Mouse (Mus musculus): ENCODE measurements around the gene Olfr697. TPM values are rescaled to one million over a fixed set of nuclear protein-coding genes. Genes with fewer than 3 reads are reported as not detected.

Olfr697 gene
- polyA plus RNA-seq (2021; fragmentation: Nextera tagmentation) = not detected in 2 replicates
- long read RNA-seq, experiment 1 = 0 reads
- long read RNA-seq, experiment 2 = 0 reads

GRCm38 (mm10) chr7:106742343-106742742, at the start of gene Olfr697:
Gene Olfr697 (minus strand): TSS chr7:106742443.

GRCm38 (mm10) chr7:106755297-106755696, 13.1 kb upstream of the Olfr697 start, which contains the start of gene Olfr698:
Gene Olfr698 (minus strand): TSS chr7:106755397.

GRCm38 (mm10) chr7:106716296-106716695, 25.9 kb downstream of the Olfr697 start, which contains the start of gene Olfr695:
Gene Olfr695 (minus strand): TSS chr7:106716396.

GRCm38 (mm10) chr7:106691714-106692113, 50.5 kb downstream of the Olfr697 start, which contains the start of gene Olfr694:
Gene Olfr694 (minus strand): TSS chr7:106691814.

Other genes starting within 250 kb of the Olfr697 start
- not detected in 2 replicates for gene Olfr693, start 61.9 kb downstream of the Olfr697 start, polyA plus RNA-seq (2021; fragmentation: Nextera tagmentation)
- not detected in 2 replicates for gene Olfr694, start 50.6 kb downstream of the Olfr697 start, polyA plus RNA-seq (2021; fragmentation: Nextera tagmentation)
- not detected in 2 replicates for gene Olfr695, start 26.0 kb downstream of the Olfr697 start, polyA plus RNA-seq (2021; fragmentation: Nextera tagmentation)
- not detected in 2 replicates for gene Olfr698, start 13.0 kb upstream of the Olfr697 start, polyA plus RNA-seq (2021; fragmentation: Nextera tagmentation)
- not detected in 2 replicates for gene Olfr699, start 50.8 kb upstream of the Olfr697 start, polyA plus RNA-seq (2021; fragmentation: Nextera tagmentation)
- gene Olfr700, start 66.4 kb upstream of the Olfr697 start, polyA plus RNA-seq (2021; fragmentation: Nextera tagmentation) = not detected in 2 replicates
- not detected in 2 replicates for gene Olfr701, start 71.7 kb upstream of the Olfr697 start, polyA plus RNA-seq (2021; fragmentation: Nextera tagmentation)
- gene Olfr702, start 91.5 kb upstream of the Olfr697 start, polyA plus RNA-seq (2021; fragmentation: Nextera tagmentation) = not detected in 2 replicates
- not detected in 2 replicates for gene Olfr703, start 100.9 kb upstream of the Olfr697 start, polyA plus RNA-seq (2021; fragmentation: Nextera tagmentation)
- not detected in 2 replicates for gene Olfr704, start 120.7 kb upstream of the Olfr697 start, polyA plus RNA-seq (2021; fragmentation: Nextera tagmentation)
- gene Olfr705, start 134.4 kb upstream of the Olfr697 start, polyA plus RNA-seq (2021; fragmentation: Nextera tagmentation) = not detected in 2 replicates
- not detected in 2 replicates for gene Olfr706, start 145.7 kb upstream of the Olfr697 start, polyA plus RNA-seq (2021; fragmentation: Nextera tagmentation)
- not detected in 2 replicates for gene Olfr707, start 158.8 kb upstream of the Olfr697 start, polyA plus RNA-seq (2021; fragmentation: Nextera tagmentation)
- gene Olfr1532-ps1, start 165.6 kb upstream of the Olfr697 start, polyA plus RNA-seq (2021; fragmentation: Nextera tagmentation) = not detected in 2 replicates
- gene Olfr709-ps1, start 189.8 kb upstream of the Olfr697 start, polyA plus RNA-seq (2021; fragmentation: Nextera tagmentation) = not detected in 2 replicates
- gene Olfr710, start 205.9 kb upstream of the Olfr697 start, polyA plus RNA-seq (2021; fragmentation: Nextera tagmentation) = not detected in 2 replicates
- gene Olfr6, start 221.5 kb upstream of the Olfr697 start, polyA plus RNA-seq (2021; fragmentation: Nextera tagmentation) = not detected in 2 replicates
- gene Olfr711, start 233.0 kb upstream of the Olfr697 start, polyA plus RNA-seq (2021; fragmentation: Nextera tagmentation) = not detected in 2 replicates

All from layer of hippocampus, adult 6 months (tissue).